Mouse (Mus musculus): ENCODE results near the gene Klhl35.

DNA sequence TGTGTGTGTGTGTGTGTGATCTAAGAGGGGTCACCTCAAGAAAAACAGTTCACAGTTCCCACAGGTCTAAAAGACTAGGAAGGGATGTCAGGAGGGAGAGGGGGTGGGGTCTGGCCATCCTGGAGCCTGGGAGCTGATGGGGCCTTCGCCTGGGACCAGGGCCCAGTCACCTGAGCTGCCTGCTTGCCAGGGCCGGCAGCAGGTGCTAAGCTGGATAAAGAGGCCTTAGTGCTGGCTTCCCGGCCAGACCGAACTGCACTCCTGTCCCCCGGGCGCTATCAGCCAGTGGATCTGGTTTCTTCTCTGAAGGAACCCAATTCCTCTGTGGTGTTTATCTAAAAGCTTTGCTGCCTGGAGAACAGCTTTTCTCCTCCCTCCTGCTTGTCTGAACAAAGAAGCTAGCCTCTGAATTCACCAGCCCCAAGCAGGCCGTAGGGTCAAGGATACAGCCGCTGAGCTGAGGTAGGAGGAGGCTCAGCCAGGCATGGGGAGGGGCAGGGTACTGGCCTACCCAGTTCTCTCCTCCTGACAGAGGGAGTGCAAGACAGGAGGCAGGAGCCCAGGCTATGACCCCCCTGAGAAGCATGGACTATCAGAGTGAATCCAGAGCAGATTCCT is 41.2 kb upstream of the Klhl35 start:
- no peak for TF ChIP-seq POLR2A (IDR thresholded peaks at IDR 0.05; ENCODE audit: low read depth, low read length)
- no peak for TF ChIP-seq CTCF (IDR thresholded peaks at IDR 0.05; ENCODE audit: borderline replicate concordance, insufficient read depth, low read length)
